Mouse (Mus musculus) layer of hippocampus, adult 18-20 months (tissue): ENCODE data around the gene Hprt. TPM values are rescaled to one million over a fixed set of nuclear protein-coding genes. Genes with fewer than 3 reads are reported as not detected.

Experiments
- DNase-seq, 2 experiments: peaks; one replicate each; pipeline ENCODE4 v3.0.0; 2022; ENCODE audit warnings: low spot score in 2 of 2
- total RNA-seq, 2 experiments: library from RNA; stranded (reverse); gene quantifications; 2 replicates each; pipeline ENCODE4 v1.2.3; 2021

Hprt gene
- total RNA-seq, 2 experiments from 2014 or later, result 125 to 154 TPM

- DNase-seq, result no peak
These were observed 52.2 kb downstream of the Hprt start for GRCm38 (mm10) chrX:53040138-53040537.

- no peak for DNase-seq
These were observed 53.1 kb downstream of the Hprt start for GRCm38 (mm10) chrX:53041006-53041405.

- DNase-seq, result no peak
These were observed 57.4 kb downstream of the Hprt start for GRCm38 (mm10) chrX:53045187-53045903.

GRCm38 (mm10) chrX:53046033-53046432 is 58.1 kb downstream of the Hprt start:
- DNase-seq, result no peak

GRCm38 (mm10) chrX:53046911-53047310 is 59.0 kb downstream of the Hprt start:
- DNase-seq, result no peak

- DNase-seq, result no peak
These were observed 61.3 kb downstream of the Hprt start for GRCm38 (mm10) chrX:53049196-53049595.

GRCm38 (mm10) chrX:53050353-53050752 is 62.4 kb downstream of the Hprt start:
- DNase-seq, result no peak

- no peak for DNase-seq
These were observed 64.9 kb downstream of the Hprt start for GRCm38 (mm10) chrX:53052652-53053500.

- DNase-seq, result no peak
These were observed 65.9 kb downstream of the Hprt start for GRCm38 (mm10) chrX:53053885-53054284.

GRCm38 (mm10) chrX:53055771-53056170 is 67.8 kb downstream of the Hprt start:
- DNase-seq, result no peak

GRCm38 (mm10) chrX:53056627-53057026 is 68.7 kb downstream of the Hprt start:
- DNase-seq, result no peak

- peak in 1 of 2 experiments; percentile 24 for DNase-seq
These were observed 69.3 kb downstream of the Hprt start for GRCm38 (mm10) chrX:53057054-53057759.

- no peak for DNase-seq
These were observed 69.8 kb downstream of the Hprt start for GRCm38 (mm10) chrX:53057760-53058090.

- DNase-seq, result no peak
These were observed 70.7 kb downstream of the Hprt start for GRCm38 (mm10) chrX:53058459-53059280.

- DNase-seq, result no peak
These were observed 71.6 kb downstream of the Hprt start for GRCm38 (mm10) chrX:53059426-53060007.

GRCm38 (mm10) chrX:53064406-53064805 is 76.5 kb downstream of the Hprt start:
- no peak for DNase-seq
